Mouse (Mus musculus): ENCODE measurements around the gene Jak1. TPM values are rescaled to one million over a fixed set of nuclear protein-coding genes. Genes with fewer than 3 reads are reported as not detected.

Jak1 gene
- polyA plus RNA-seq, 1 experiment from 2014 or later = 70.3 TPM

GRCm38 (mm10) chr4:101185216-101185615, 79.9 kb downstream of the Jak1 start:
- Histone ChIP-seq H3K4me1 (replicated peaks) (0 out of 2 replicates have a peak, but pooled peaks cover 6% of the 10 kb centered on the region), H3K36me3 (peaks cover 38% of the 10 kb centered on the region), H3K27ac (no peak overlapping the region), H3K9me3 (no peaks in the 10 kb centered on the region), H3K4me3 (replicated peaks) (no peak overlapping the region), H3K27me3 (no peaks in the 10 kb centered on the region), H3K4me2 (no peak overlapping the region), H3K9ac (replicated peaks) (no peak overlapping the region)
- no peak for ATAC-seq (ENCODE audit: insufficient number of reproducible peaks, insufficient read depth, low FRiP score, low TSS enrichment, low read depth)
- WGBS = 64% methylated on average over 3 of the region's 3 CpGs

DNA sequence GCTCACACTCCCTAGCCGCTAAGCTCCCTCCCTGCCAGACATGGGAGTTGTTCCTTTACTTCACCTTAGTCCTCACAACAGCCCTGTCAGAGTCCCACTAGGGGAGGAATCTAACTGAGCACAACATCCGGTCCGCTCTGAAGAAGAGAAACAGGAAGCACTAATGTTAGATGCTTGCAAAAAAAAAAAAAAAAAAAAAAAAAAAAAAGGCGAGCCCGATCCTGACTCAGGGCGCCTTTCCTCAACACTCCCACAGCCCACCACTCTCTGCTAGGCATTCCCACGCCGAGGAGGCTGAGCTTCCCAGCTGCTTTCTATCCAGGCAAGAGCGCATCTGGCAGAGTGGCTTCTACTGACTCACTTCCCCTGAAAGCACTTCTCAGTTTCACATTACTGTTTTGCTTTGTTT, 82.5 kb downstream of the Jak1 start:
- Histone ChIP-seq H3K4me3 (replicated peaks) (no peak overlapping the region), H3K9ac (replicated peaks) (no peak overlapping the region), H3K4me2 (no peak overlapping the region), H3K27me3 (no peaks in the 10 kb centered on the region), H3K4me1 (replicated peaks) (0 out of 2 replicates have a peak, but pooled peaks cover 3% of the 10 kb centered on the region), H3K9me3 (no peaks in the 10 kb centered on the region), H3K36me3 (peaks cover 28% of the 10 kb centered on the region), H3K27ac (no peak overlapping the region)
- WGBS = 71% methylated on average over 9 of the region's 9 CpGs
- ATAC-seq (ENCODE audit: insufficient number of reproducible peaks, insufficient read depth, low FRiP score, low TSS enrichment, low read depth) = no peak

- Histone ChIP-seq H3K9me3 (no peaks in the 10 kb centered on the region), H3K27me3 (no peaks in the 10 kb centered on the region), H3K4me1 (replicated peaks) (no peaks in the 10 kb centered on the region), H3K36me3 (peaks cover 40% of the 10 kb centered on the region), H3K4me3 (replicated peaks) (no peak overlapping the region), H3K27ac (no peak overlapping the region), H3K9ac (replicated peaks) (no peak overlapping the region), H3K4me2 (no peak overlapping the region)
- ATAC-seq (ENCODE audit: insufficient number of reproducible peaks, insufficient read depth, low FRiP score, low TSS enrichment, low read depth) = no peak
- WGBS = 81% methylated on average over 5 of the region's 5 CpGs
Observed at GRCm38 (mm10) chr4:101180681-101181080, 84.4 kb downstream of the Jak1 start.

DNA sequence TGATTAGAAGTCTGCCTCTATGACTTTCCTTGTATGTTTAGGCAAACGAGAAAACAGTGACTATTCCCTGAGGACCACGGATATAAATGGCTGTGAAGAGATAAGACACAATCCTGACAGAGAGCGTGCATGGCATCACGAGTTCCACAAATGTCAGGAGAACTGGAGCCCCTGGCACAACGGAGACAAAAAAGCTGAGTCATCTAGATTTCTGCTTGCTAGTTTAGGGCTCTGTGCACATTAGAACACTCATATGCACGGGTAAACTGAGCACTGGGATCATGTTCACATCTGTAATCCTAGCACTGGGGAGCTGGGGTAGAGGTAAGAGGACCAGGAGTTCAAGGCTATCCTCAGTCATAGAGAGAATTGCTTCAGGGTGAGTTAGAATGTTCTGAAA, 85.2 kb downstream of the Jak1 start:
- H3K27ac ChIP-seq = no peak overlapping the region
- peaks cover 46% of the 10 kb centered on the region for H3K36me3 ChIP-seq

GRCm38 (mm10) chr4:101179076-101179475, 86.0 kb downstream of the Jak1 start:
- no peaks in the 10 kb centered on the region for H3K9me3 ChIP-seq
- no peak for ATAC-seq (ENCODE audit: insufficient number of reproducible peaks, insufficient read depth, low FRiP score, low TSS enrichment, low read depth)
- H3K4me1 ChIP-seq (replicated peaks) = no peaks in the 10 kb centered on the region
- H3K27me3 ChIP-seq = no peaks in the 10 kb centered on the region
- peaks cover 51% of the 10 kb centered on the region for H3K36me3 ChIP-seq
- H3K9ac ChIP-seq (replicated peaks) = no peak overlapping the region
- WGBS = 66% methylated on average over 5 of the region's 5 CpGs
- H3K4me2 ChIP-seq = no peak overlapping the region
- no peak overlapping the region for H3K4me3 ChIP-seq (replicated peaks)
- H3K27ac ChIP-seq = no peak overlapping the region

More for the DNA sequence above, 85.2 kb downstream of the Jak1 start:
- no peaks in the 10 kb centered on the region for H3K4me1 ChIP-seq (replicated peaks)
- H3K4me2 ChIP-seq = no peak overlapping the region
- 79% methylated on average over 6 of the region's 6 CpGs for WGBS
- no peak overlapping the region for H3K4me3 ChIP-seq (replicated peaks)
- no peak for ATAC-seq (ENCODE audit: insufficient number of reproducible peaks, insufficient read depth, low FRiP score, low TSS enrichment, low read depth)
- no peak overlapping the region for H3K9ac ChIP-seq (replicated peaks)
- H3K27me3 ChIP-seq = no peaks in the 10 kb centered on the region
- H3K9me3 ChIP-seq = no peaks in the 10 kb centered on the region

- Histone ChIP-seq H3K9ac (replicated peaks) (no peak overlapping the region), H3K4me3 (replicated peaks) (no peak overlapping the region), H3K4me2 (no peak overlapping the region), H3K27me3 (no peaks in the 10 kb centered on the region), H3K9me3 (no peaks in the 10 kb centered on the region), H3K4me1 (replicated peaks) (no peaks in the 10 kb centered on the region), H3K27ac (no peak overlapping the region), H3K36me3 (peaks cover 55% of the 10 kb centered on the region)
- WGBS = 59% methylated on average over 3 of the region's 3 CpGs
- ATAC-seq (ENCODE audit: insufficient number of reproducible peaks, insufficient read depth, low FRiP score, low TSS enrichment, low read depth) = no peak
Observed at GRCm38 (mm10) chr4:101177796-101178195, 87.3 kb downstream of the Jak1 start.

- Histone ChIP-seq H3K9me3 (no peaks in the 10 kb centered on the region), H3K4me1 (replicated peaks) (no peaks in the 10 kb centered on the region), H3K4me2 (no peak overlapping the region), H3K9ac (replicated peaks) (no peak overlapping the region), H3K4me3 (replicated peaks) (no peak overlapping the region), H3K36me3 (peaks cover 47% of the 10 kb centered on the region), H3K27ac (no peak overlapping the region), H3K27me3 (no peaks in the 10 kb centered on the region)
- WGBS = 87% methylated on average over 6 of the region's 6 CpGs
- no peak for ATAC-seq (ENCODE audit: insufficient number of reproducible peaks, insufficient read depth, low FRiP score, low TSS enrichment, low read depth)
Observed at GRCm38 (mm10) chr4:101176123-101176522, 89.0 kb downstream of the Jak1 start.

GRCm38 (mm10) chr4:101174916-101175625, 90.0 kb downstream of the Jak1 start:
- ATAC-seq (ENCODE audit: insufficient number of reproducible peaks, insufficient read depth, low FRiP score, low TSS enrichment, low read depth) = no peak
- Histone ChIP-seq H3K36me3 (peaks cover 57% of the 10 kb centered on the region), H3K4me2 (no peak overlapping the region), H3K27ac (no peak overlapping the region), H3K9me3 (no peaks in the 10 kb centered on the region), H3K27me3 (no peaks in the 10 kb centered on the region), H3K9ac (replicated peaks) (no peak overlapping the region), H3K4me3 (replicated peaks) (no peak overlapping the region), H3K4me1 (replicated peaks) (no peaks in the 10 kb centered on the region)
- 77% methylated on average over 10 of the region's 10 CpGs for WGBS

DNA sequence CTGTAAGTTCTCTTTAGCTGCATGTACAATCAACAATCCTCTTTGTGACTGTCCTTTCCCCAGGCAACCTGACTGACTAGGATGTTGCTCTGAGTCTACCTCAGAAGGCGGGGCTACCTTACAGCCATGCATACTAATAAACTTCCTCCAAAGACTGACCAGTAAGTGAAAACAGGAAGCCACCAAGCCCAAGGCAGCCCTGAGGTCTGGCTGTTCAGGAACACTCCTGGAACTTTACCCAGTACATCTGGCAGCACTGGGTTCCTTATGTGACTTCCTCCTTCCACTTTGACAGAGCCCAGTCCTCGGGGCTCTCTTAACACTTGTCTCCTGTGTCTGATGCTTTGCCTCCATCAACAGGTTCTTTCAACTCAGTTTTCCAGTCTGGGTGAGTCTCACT, 92.3 kb downstream of the Jak1 start:
- 78% methylated on average over 2 of the region's 2 CpGs for WGBS
- peaks cover 52% of the 10 kb centered on the region for H3K36me3 ChIP-seq
- no peaks in the 10 kb centered on the region for H3K4me1 ChIP-seq (replicated peaks)
- H3K4me2 ChIP-seq = no peak overlapping the region
- no peak for ATAC-seq (ENCODE audit: insufficient number of reproducible peaks, insufficient read depth, low FRiP score, low TSS enrichment, low read depth)
- no peak overlapping the region for H3K27ac ChIP-seq
- H3K9ac ChIP-seq (replicated peaks) = no peak overlapping the region
- H3K9me3 ChIP-seq = no peaks in the 10 kb centered on the region
- H3K4me3 ChIP-seq (replicated peaks) = no peak overlapping the region
- no peaks in the 10 kb centered on the region for H3K27me3 ChIP-seq

DNA sequence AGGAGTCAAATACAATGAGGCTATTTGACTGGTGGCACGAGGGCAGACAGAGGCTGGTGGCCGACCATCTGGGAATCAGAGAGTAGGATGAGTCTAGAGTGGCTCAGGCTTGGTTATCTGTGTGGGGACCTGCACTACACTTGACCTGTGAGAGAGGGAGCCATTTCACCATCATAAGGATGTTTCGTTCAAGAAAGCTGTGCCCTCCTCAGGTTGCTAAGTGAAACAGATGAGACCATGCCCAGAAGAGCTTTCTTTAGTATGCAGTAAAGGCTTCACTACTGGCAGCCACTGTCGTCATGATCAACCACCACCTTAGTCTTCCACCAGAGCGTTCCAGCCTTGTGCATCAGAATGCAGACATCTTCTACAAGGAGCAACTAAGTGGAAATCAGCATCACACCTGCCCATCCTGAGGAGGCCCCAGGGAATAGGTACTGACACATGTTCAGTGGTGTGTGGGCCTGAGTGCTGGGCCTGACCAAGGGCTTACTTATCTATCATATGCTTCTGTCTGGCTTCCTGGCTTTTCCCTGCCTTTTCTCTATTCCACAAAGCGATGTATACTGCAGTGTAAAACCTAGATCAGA, 96.8 kb downstream of the Jak1 start:
- Histone ChIP-seq H3K27me3 (no peaks in the 10 kb centered on the region), H3K4me3 (replicated peaks) (no peak overlapping the region), H3K9ac (replicated peaks) (no peak overlapping the region), H3K36me3 (peaks cover 47% of the 10 kb centered on the region), H3K4me1 (replicated peaks) (no peaks in the 10 kb centered on the region), H3K9me3 (no peaks in the 10 kb centered on the region), H3K4me2 (no peak overlapping the region), H3K27ac (no peak overlapping the region)
- 51% methylated on average over 6 of the region's 6 CpGs for WGBS
- no peak for ATAC-seq (ENCODE audit: insufficient number of reproducible peaks, insufficient read depth, low FRiP score, low TSS enrichment, low read depth)

DNA sequence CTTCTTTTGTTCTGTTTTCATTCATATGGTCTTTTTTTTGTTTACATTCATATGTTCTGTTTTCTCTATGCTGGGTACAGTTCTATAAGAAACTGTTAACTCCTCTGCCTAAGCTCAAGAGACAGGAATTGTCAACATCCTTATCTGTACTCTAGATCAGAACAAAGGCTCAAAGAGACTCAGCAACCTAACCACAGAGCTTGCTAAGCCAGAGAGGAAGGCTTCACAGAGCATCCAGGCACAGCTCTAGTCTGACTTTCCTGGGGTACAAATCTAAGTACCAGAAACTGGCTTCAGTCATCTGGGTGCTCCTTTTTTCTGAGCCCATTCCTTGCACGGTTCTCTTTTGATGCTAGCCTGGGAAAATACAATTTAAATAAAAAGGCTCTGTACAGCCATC, 97.3 kb downstream of the Jak1 start:
- Histone ChIP-seq H3K9ac (replicated peaks) (no peak overlapping the region), H3K27me3 (no peaks in the 10 kb centered on the region), H3K9me3 (no peaks in the 10 kb centered on the region), H3K4me1 (replicated peaks) (no peaks in the 10 kb centered on the region), H3K4me2 (no peak overlapping the region), H3K4me3 (replicated peaks) (no peak overlapping the region), H3K27ac (no peak overlapping the region), H3K36me3 (peaks cover 49% of the 10 kb centered on the region)
- ATAC-seq (ENCODE audit: insufficient number of reproducible peaks, insufficient read depth, low FRiP score, low TSS enrichment, low read depth) = no peak
- WGBS = 83% methylated on average over 1 of the region's 1 CpGs

DNA sequence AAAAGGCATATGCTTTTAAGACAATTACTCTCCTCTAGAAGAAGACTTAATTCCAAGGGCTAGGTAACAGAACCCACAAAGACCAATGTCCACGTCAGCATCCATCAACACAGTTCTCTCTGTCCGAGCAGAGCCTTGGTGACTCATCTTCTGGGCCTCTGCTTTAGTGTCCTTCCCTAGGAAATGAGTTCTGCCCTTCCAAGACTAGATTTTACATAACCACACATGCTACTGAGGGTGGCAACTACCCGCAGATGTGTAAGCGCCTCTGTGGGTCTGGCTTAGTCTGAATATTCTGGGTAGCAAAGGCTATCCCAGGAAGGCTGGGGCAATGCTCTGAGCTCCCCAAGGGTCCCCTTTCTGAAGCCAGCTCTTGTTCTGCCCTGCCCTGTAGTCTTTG, 99.3 kb downstream of the Jak1 start:
- Histone ChIP-seq H3K9me3 (no peaks in the 10 kb centered on the region), H3K9ac (replicated peaks) (no peak overlapping the region), H3K27me3 (no peaks in the 10 kb centered on the region), H3K27ac (no peak overlapping the region), H3K4me2 (no peak overlapping the region), H3K4me1 (replicated peaks) (no peaks in the 10 kb centered on the region), H3K36me3 (peaks cover 62% of the 10 kb centered on the region), H3K4me3 (replicated peaks) (no peak overlapping the region)
- no peak for ATAC-seq (ENCODE audit: insufficient number of reproducible peaks, insufficient read depth, low FRiP score, low TSS enrichment, low read depth)
- 88% methylated on average over 4 of the region's 4 CpGs for WGBS

Data from limb, embryonic 12.5 days (tissue).